Mouse (Mus musculus): ENCODE data around the gene Xlr3a.

DNA sequence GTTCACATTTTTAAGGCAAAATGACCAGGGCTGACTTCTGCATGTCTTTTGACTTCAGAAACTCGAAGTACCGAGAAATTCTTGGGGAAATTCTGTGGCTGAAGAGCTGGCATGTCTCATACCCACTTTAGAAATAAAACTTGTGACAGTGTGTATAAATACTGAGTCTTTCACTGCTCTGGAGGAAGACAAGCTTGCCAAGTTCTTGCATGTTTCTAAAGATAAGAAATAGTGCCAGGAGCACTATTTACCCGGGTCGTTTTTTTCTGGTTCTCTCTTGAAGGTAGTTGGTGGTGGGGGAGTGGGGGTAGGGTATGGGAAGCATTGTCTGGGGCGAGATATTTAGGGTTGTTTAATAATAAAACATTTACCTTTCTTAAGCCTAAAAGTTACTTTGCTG is 34.6 kb downstream of the Xlr3a start:
- TF ChIP-seq CTCF (IDR thresholded peaks at IDR 0.05; ENCODE audit: extremely low read depth, insufficient read depth, low read length) (no peak), POLR2A (IDR thresholded peaks at IDR 0.05; ENCODE audit: extremely low read depth, insufficient read depth, low read length) (no peak)
